Mouse (Mus musculus) forebrain, embryonic 14.5 days (tissue): ENCODE results near the gene Dync1li2. TPM values are rescaled to one million over a fixed set of nuclear protein-coding genes. Genes with fewer than 3 reads are reported as not detected.
A peak's percentile ranks its signal among the peaks of the same experiment; 100 is the strongest.

Experiments
- ATAC-seq: fragments of 200-750 bp; cut with Nextera tagmentation; 2 replicates; pipeline ENCODE4 v1.8.0; 2017; ENCODE audit warnings: mild to moderate bottlenecking, moderate library complexity
- DNase-seq: peaks from one replicate; pipeline ENCODE4 v3.0.0-alpha.2; 2015; ENCODE audit warnings: low spot score
- H3K27ac ChIP-seq: fragments of 300-500 bp; sonication (generic); 2 replicates; pipeline ENCODE4 v1.5.1; 2014; ENCODE audit warnings: low read depth, mild to moderate bottlenecking, control low read depth, low read length, moderate library complexity
- H3K27me3 ChIP-seq: fragments of 300-500 bp; sonication (generic); replicated peaks from 2 replicates; pipeline ENCODE4 v1.6.1; 2014; ENCODE audit warnings: low read length, control low read depth, mixed read lengths; ENCODE audit not compliant: control insufficient read depth, insufficient read depth
- H3K36me3 ChIP-seq: fragments of 300-500 bp; sonication (generic); 2 replicates; pipeline ENCODE4 v1.6.1; 2014; ENCODE audit warnings: low read length, control low read depth; ENCODE audit not compliant: control insufficient read depth, insufficient read depth
- H3K4me1 ChIP-seq: fragments of 300-500 bp; sonication (generic); 2 replicates; pipeline ENCODE4 v1.6.1; 2014; ENCODE audit warnings: antibody characterized with exemption, low read length, control low read depth; ENCODE audit not compliant: control insufficient read depth, insufficient read depth
- H3K4me2 ChIP-seq: fragments of 300-500 bp; sonication (generic); 2 replicates; pipeline ENCODE4 v1.6.1; 2014; ENCODE audit warnings: mild to moderate bottlenecking, control low read depth, low read length
- H3K4me3 ChIP-seq: fragments of 300-500 bp; sonication (generic); 2 replicates; pipeline ENCODE4 v1.5.1; 2014; ENCODE audit warnings: low read depth, low read length, control low read depth
- H3K9ac ChIP-seq: fragments of 300-500 bp; sonication (generic); 2 replicates; pipeline ENCODE4 v1.6.1; 2014; ENCODE audit warnings: mild to moderate bottlenecking, low read length, control low read depth, moderate library complexity
- H3K9me3 ChIP-seq: fragments of 300-500 bp; sonication (generic); replicated peaks from 2 replicates; pipeline ENCODE4 v1.6.1; 2016; ENCODE audit warnings: low read length, control low read depth, mixed read lengths; ENCODE audit not compliant: control insufficient read depth
- WGBS: fragments of 180-500 bp; shearing (Covaris S2); extraction: QIAGEN DNeasy Blood & Tissue Kit; methylation state at CpG from one replicate; pipeline ENCODE4 v1.1.7; 2014; 5-methylcytosine and 5-hydroxymethylcytosine counted together
- polyA plus RNA-seq: library from polyadenylated mRNA; unstranded; fragments of >200 nt; fragmentation: Nextera tagmentation; extraction: Ambion mirVana; gene quantifications from 2 replicates; pipeline ENCODE4 v1.2.1, GENCODE M21; 2014

Gene Dync1li2
- polyA plus RNA-seq, 1 experiment from 2014 or later, result 61.1 TPM

DNA sequence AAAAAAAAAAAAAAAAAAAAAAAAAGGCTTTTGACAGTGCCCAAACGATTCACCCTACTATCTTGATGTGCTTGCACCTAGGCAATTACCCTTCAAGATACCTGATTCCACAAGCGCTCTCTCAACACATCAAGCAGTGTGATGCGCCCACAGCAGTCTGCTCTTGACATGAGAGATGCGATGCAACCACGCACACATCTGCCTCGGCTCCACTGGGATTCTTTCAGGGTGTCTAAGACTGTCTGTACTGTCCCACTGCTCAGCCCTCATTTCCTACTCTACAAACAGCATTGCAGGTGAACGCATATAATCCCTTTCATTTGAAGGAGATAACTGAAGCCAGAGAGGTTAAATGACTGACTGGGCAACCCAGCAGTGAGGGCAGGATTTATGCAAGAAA is 1.2 kb downstream of the Dync1li2 start:
- no peak for DNase-seq
- peak overlapping the region; percentile 93 for H3K4me2 ChIP-seq
- H3K9me3 ChIP-seq, result no peaks in the 10 kb centered on the region
- no peaks in the 10 kb centered on the region for H3K27me3 ChIP-seq
- H3K27ac ChIP-seq, result no peak overlapping the region
- WGBS, result 63% methylated on average over 7 of the region's 7 CpGs
- peaks cover 10% of the 10 kb centered on the region for H3K4me1 ChIP-seq
- H3K4me3 ChIP-seq, result peak overlapping the region; percentile 96
- peaks cover 41% of the 10 kb centered on the region for H3K36me3 ChIP-seq
- ATAC-seq, result no peak
- peak overlapping the region; percentile 98 for H3K9ac ChIP-seq

GRCm38 (mm10) chr8:104439461-104439860 is 3.4 kb downstream of the Dync1li2 start:
- no peaks in the 10 kb centered on the region for H3K9me3 ChIP-seq
- no peak overlapping the region for H3K9ac ChIP-seq
- peaks cover 19% of the 10 kb centered on the region for H3K4me1 ChIP-seq
- H3K4me3 ChIP-seq, result no peak overlapping the region
- no peak overlapping the region for H3K27ac ChIP-seq
- ATAC-seq (no peak), DNase-seq (no peak)
- H3K27me3 ChIP-seq, result no peaks in the 10 kb centered on the region
- no peak overlapping the region for H3K4me2 ChIP-seq
- WGBS, result 97% methylated on average over 8 of the region's 8 CpGs
- peaks cover 60% of the 10 kb centered on the region for H3K36me3 ChIP-seq

DNA sequence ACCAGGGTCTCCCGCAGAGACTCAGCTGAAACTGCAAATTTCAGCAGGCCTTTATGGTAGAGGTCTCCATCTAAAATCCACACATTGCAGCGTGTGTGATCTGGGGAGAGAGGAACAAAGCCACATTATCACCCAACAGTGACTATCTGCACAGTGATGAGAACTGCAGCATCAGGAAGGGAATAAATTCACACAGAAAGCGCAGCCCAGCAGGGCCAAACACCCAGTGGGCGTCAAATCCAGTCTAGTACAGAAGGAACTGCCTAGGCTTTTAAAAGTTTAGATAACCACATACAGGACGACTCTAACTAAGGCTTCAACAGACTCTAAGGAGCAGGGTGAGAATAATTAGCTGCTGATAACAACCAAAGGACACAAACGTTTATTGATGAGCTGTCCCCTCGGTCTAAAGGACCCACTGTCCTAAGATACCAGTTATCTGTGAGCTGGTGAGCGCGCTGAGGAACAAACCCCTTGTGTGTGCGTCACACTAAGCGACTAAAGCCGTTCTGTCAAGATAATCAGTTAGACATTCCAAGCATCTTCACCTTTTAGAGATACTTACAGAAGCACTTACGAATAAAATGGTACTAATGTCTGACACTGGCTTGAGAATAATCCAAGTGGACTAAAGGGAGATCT is 5.2 kb downstream of the Dync1li2 start:
- no peak for DNase-seq
- Histone ChIP-seq H3K27ac (no peak overlapping the region), H3K4me1 (peaks cover 19% of the 10 kb centered on the region), H3K9me3 (no peaks in the 10 kb centered on the region), H3K4me2 (no peak overlapping the region), H3K27me3 (no peaks in the 10 kb centered on the region), H3K9ac (no peak overlapping the region), H3K36me3 (peaks cover 79% of the 10 kb centered on the region), H3K4me3 (no peak overlapping the region)
- 90% methylated on average over 13 of the region's 13 CpGs for WGBS
- ATAC-seq, result no peak

GRCm38 (mm10) chr8:104436591-104436990 is 6.3 kb downstream of the Dync1li2 start:
- Histone ChIP-seq H3K27me3 (no peaks in the 10 kb centered on the region), H3K4me3 (no peak overlapping the region), H3K4me2 (no peak overlapping the region), H3K27ac (peak overlapping the region; percentile 84), H3K9ac (peak overlapping the region; percentile 45; the same call in 1 of the 2 replicates), H3K4me1 (peaks cover 18% of the 10 kb centered on the region), H3K9me3 (no peaks in the 10 kb centered on the region), H3K36me3 (peaks cover 89% of the 10 kb centered on the region)
- DNase-seq (no peak), ATAC-seq (no peak)
- 91% methylated on average over 4 of the region's 4 CpGs for WGBS

- peak; percentile 99 for ATAC-seq
- no peaks in the 10 kb centered on the region for H3K9me3 ChIP-seq
- peak overlapping the region; percentile 35 for H3K4me2 ChIP-seq
- DNase-seq, result peak; percentile 98
- H3K27ac ChIP-seq, result peak overlapping the region; percentile 84
- H3K27me3 ChIP-seq, result no peaks in the 10 kb centered on the region
- 0 out of 2 replicates have a peak overlapping the region, but pooled peaks have one; percentile 0 for H3K4me3 ChIP-seq
- H3K9ac ChIP-seq, result peak overlapping the region; percentile 45; the same call in 1 of the 2 replicates
- H3K4me1 ChIP-seq, result peaks cover 12% of the 10 kb centered on the region
- WGBS, result 7% methylated on average over 12 of the region's 12 CpGs
- peaks cover 92% of the 10 kb centered on the region for H3K36me3 ChIP-seq
Measured at GRCm38 (mm10) chr8:104436038-104436437, 6.8 kb downstream of the Dync1li2 start.

DNA sequence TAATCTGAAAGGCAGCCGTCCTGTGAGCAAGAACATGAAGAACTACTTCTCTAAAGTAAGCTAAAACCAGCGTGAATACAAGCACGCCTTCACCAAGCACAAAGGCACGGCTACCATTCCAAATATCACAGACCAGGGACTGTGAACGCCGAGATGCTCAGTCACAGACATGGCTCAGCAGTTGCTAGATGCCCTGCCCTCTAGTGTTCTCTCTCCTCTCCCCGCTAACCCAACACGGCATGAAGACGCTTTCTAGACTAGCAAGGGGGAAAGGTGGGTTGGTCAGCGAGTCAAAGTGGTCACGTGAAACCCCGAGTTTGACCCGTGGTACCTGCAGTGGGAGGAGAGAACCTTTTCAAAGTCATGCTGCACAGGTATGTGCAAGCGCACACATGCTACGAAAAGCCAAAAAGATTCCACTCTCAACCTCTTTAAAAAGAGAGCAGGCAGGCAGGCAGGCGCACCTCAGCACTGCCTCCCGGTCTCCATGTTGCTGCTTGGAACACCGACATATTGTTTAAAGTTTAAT is 8.0 kb downstream of the Dync1li2 start:
- Histone ChIP-seq H3K36me3 (peaks cover 95% of the 10 kb centered on the region), H3K9me3 (no peaks in the 10 kb centered on the region), H3K9ac (no peak overlapping the region), H3K4me3 (no peak overlapping the region), H3K27ac (no peak overlapping the region), H3K4me1 (peaks cover 9% of the 10 kb centered on the region), H3K27me3 (no peaks in the 10 kb centered on the region), H3K4me2 (no peak overlapping the region)
- WGBS, result 83% methylated on average over 18 of the region's 18 CpGs
- DNase-seq (no peak), ATAC-seq (no peak)

- Histone ChIP-seq H3K4me3 (no peak overlapping the region), H3K27me3 (no peaks in the 10 kb centered on the region), H3K4me2 (no peak overlapping the region), H3K36me3 (peaks cover 95% of the 10 kb centered on the region), H3K9ac (no peak overlapping the region), H3K27ac (no peak overlapping the region), H3K9me3 (no peaks in the 10 kb centered on the region), H3K4me1 (peaks cover 9% of the 10 kb centered on the region)
- no peak for ATAC-seq
- 80% methylated on average over 4 of the region's 4 CpGs for WGBS
- DNase-seq, result no peak
Measured at GRCm38 (mm10) chr8:104434275-104434674, 8.6 kb downstream of the Dync1li2 start.

GRCm38 (mm10) chr8:104433191-104433842 is 9.5 kb downstream of the Dync1li2 start:
- Histone ChIP-seq H3K36me3 (peaks cover 95% of the 10 kb centered on the region), H3K4me2 (no peak overlapping the region), H3K9ac (no peak overlapping the region), H3K27ac (no peak overlapping the region), H3K4me1 (peaks cover 9% of the 10 kb centered on the region), H3K27me3 (no peaks in the 10 kb centered on the region), H3K4me3 (no peak overlapping the region), H3K9me3 (no peaks in the 10 kb centered on the region)
- no peak for DNase-seq
- 95% methylated on average over 5 of the region's 5 CpGs for WGBS
- ATAC-seq, result no peak

- Histone ChIP-seq H3K27ac (no peak overlapping the region), H3K4me3 (no peak overlapping the region), H3K9ac (no peak overlapping the region), H3K4me1 (peaks cover 9% of the 10 kb centered on the region), H3K4me2 (no peak overlapping the region), H3K36me3 (peaks cover 97% of the 10 kb centered on the region), H3K9me3 (no peaks in the 10 kb centered on the region), H3K27me3 (no peaks in the 10 kb centered on the region)
- WGBS, result 96% methylated on average over 6 of the region's 6 CpGs
- ATAC-seq (no peak), DNase-seq (no peak)
Measured at GRCm38 (mm10) chr8:104432656-104433055, 10.2 kb downstream of the Dync1li2 start.
